Mouse (Mus musculus) gastrocnemius, adult 2 months (tissue): Measurements from ENCODE around the gene Map10. TPM values are rescaled to one million over a fixed set of nuclear protein-coding genes. Genes with fewer than 3 reads are reported as not detected.

Experiments
- DNase-seq: peaks from one replicate; pipeline ENCODE4 v3.0.0; 2022
- H3K27ac ChIP-seq: fragments of 200-600 bp; 2 replicates; pipeline ENCODE4 v1.8.1; 2022; ENCODE audit warnings: mild to moderate bottlenecking
- H3K4me3 ChIP-seq: fragments of 200-600 bp; 2 replicates; pipeline ENCODE4 v1.8.1; 2022; ENCODE audit warnings: mild to moderate bottlenecking, moderate library complexity
- CTCF ChIP-seq: fragments of 200-600 bp; IDR thresholded peaks from 2 replicates; pipeline ENCODE4 v1.8.1; 2022; ENCODE audit warnings: antibody characterized with exemption, mild to moderate bottlenecking, moderate library complexity
- intact Hi-C: fragments of 180-260 bp; cut with DNase I; formaldehyde crosslinking; loops from one replicate; pipeline ENCODE4 v1.15.1; 2025
- total RNA-seq, 2 experiments: library from RNA; stranded (reverse); gene quantifications; 2 replicates each; pipeline ENCODE4 v1.2.3; 2021

The Map10 gene
- total RNA-seq, 2 experiments from 2014 or later = 2.1 to 3.0 TPM

DNA sequence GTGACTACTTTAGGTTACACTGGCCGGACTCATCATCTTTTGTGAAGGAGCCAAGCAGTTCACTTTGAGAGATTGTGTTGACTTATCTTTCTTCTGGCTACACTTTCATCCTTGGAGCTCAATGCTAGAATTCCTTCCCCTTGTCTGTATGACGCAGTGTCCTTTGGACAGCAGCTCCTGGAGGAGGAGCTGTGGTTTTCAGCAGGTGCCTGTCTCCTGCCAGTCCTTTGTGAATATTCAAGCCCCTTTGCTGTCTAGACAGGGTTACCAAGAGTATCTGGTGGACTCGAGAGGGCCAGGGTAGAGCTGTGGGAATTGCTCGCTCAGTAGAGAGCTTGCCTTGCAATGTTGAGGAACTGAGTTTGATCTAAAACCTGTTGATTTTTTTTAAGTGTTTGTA, 10.7 kb upstream of the Map10 start:
- Histone ChIP-seq H3K27ac (no peak overlapping the region), H3K4me3 (no peak overlapping the region)
- TF ChIP-seq CTCF = no peak
- DNase-seq = no peak
- intact Hi-C loops = no loop called here

DNA sequence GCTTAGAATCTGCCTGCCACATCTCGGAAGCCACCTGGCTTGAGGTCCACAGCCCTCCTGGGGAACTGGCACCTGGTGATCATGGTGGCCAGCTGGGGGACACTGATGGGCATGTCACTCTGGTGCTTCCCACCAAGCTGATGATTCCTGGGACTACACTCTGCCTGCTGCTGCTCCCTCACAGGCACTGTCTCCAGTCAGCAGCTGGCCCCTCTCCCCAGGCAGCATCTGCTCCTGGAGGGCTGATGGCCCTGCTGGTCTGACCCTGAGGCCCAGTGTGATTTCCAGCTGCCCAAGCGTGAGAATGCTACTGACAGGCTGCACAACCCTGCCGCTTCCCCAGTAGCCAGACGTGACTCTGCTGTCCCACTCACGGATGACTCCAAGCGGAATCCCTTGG, 9.2 kb upstream of the Map10 start:
- TF ChIP-seq CTCF = no peak
- Histone ChIP-seq H3K27ac (no peak overlapping the region), H3K4me3 (no peak overlapping the region)
- no peak for DNase-seq
- intact Hi-C loops = loop anchor here (10.0 kb wide), 1 partner anchor 316 kb away; no protein-coding TSS in a partner anchor

DNA sequence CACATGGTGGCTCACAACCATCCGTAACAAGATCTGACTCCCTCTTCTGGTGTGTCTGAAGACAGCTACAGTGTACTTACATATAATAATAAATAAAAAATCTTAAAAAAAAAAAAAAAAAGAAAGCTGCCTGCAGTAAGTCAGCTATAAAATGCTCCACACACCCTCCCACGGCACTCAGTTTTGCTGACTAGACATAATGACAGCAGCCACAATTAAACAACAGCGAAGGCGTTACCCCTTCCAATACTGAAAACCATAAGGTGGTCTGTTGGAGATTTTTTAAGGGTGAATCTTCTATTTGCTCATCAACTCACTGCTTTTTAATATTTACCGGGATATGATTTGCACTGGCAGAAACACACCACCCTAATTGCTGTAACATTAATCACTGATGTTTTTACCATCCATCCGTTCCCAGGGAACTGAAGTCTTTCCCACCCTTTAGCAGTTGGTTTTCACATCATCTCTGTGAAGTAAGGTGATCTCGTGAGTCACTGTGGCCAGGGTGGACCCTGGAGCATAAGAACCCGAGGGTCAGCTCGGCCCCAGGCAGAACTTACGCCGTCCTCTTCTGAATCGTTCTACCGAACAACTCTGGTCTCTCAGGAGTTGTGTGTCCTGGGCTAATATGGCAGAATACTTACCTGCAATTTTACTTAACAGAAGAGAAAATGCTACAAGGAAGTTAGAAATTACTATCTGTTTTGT, 7.5 kb upstream of the Map10 start:
- Histone ChIP-seq H3K27ac (peak overlapping the region; percentile 6), H3K4me3 (peak overlapping the region; percentile 26)
- intact Hi-C loops = loop anchor here (10.0 kb wide), 1 partner anchor 317 kb away; no protein-coding TSS in a partner anchor
- TF ChIP-seq CTCF = no peak
- no peak for DNase-seq

DNA sequence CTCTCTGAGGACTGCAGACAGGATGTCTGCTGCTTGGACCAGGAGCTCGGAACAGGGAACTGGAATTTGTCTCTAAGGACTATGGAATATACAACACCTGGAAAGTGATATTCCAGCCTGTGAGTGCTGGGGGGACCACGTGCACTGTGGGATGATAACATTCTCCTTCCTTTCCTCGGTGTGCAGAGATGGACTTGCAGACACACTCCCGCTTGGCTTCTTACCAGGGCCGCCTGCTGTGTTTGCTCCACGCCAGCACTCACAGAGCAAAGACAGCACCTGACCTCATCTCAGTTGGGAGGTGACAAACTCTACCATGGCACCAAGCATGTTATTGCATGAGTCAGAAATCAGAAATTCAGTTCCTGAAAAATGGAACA, 7.0 kb upstream of the Map10 start:
- intact Hi-C loops = loop anchor here (10.0 kb wide), 1 partner anchor 318 kb away; no protein-coding TSS in a partner anchor
- peak; percentile 74 for DNase-seq
- Histone ChIP-seq H3K4me3 (peak overlapping the region; percentile 26), H3K27ac (peak overlapping the region; percentile 6)
- TF ChIP-seq CTCF = no peak

DNA sequence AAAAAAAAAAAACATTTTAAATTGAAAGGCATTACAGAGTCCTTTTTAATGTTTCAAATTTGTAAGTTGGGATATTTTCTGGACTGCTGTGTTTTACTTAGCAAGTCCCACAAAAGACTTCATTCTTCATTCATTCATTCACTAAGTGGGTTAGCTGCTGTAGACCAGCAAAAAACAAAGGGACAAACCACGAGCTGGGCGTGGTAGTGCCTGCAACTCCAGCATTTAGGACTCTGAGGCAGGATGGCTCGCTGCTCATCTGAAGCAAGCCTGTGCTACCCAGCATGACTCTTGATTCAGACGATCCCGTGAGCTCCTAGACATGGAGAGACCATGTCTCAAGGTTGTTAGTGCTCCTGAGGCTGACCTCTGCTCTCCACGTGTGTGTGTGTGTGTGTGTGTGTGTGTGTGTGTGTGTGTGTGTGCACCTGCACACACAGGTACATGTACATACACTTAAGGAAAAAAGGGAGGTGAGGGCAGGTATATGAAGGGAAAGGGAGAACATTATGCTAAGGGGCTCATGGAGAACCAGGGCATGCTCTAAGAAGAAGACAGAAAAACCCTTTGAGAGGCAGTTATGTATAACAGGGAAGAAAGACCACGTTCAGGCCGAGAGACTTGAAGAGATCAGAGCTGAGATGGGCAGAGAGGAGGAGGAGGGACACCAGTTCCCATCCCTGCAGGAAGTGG, 4.3 kb upstream of the Map10 start:
- intact Hi-C loops = loop anchor here (5.0 to 10.0 kb wide), 2 partner anchors 93 to 321 kb away; no protein-coding TSS in a partner anchor
- Histone ChIP-seq H3K27ac (peak overlapping the region; percentile 90), H3K4me3 (no peak overlapping the region)
- TF ChIP-seq CTCF = no peak
- no peak for DNase-seq

DNA sequence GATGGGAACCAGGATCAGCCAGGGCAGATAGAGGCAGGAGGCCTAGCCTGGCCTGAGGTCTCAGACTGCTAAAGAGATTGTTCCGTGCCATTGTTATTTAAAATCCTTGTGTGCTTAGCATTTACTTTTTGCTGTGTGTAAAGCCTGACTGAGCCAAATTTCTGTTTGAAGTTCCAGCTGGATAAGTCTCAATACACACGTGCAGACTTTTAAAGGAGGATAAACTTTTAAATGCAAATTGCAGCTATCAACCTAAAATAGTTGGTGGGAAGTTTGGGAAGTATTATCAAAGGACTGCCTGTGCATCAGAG, 3.8 kb upstream of the Map10 start:
- intact Hi-C loops = loop anchor here (5.0 to 10.0 kb wide), 2 partner anchors 94 to 321 kb away; no protein-coding TSS in a partner anchor
- Histone ChIP-seq H3K27ac (peak overlapping the region; percentile 90), H3K4me3 (no peak overlapping the region; the same call in 1 of the 2 replicates)
- DNase-seq = no peak
- TF ChIP-seq CTCF = no peak

DNA sequence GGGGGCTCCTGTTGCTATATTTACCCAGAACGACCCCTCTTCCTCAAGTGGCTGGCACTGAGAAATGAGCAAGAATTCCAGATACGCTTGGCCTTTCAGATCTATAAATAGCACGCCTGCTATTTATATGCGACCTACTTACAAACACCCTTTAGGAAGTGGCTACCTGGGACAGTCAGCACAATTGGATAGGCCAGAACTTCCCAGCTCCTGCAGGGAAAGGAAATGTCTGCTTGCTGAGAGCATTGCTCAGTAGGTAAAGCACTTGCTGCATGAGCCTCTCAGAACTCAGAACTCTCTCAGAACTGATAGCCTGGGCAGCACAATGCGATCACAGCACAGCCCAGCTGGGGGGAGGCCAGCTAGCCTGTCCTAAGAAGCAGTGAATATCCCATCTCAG, 3.4 kb upstream of the Map10 start:
- DNase-seq = peak; percentile 42
- no peak for TF ChIP-seq CTCF
- Histone ChIP-seq H3K4me3 (peak overlapping the region; percentile 53), H3K27ac (peak overlapping the region; percentile 90)
- intact Hi-C loops = loop anchor here (5.0 to 10.0 kb wide), 2 partner anchors 94 to 321 kb away; no protein-coding TSS in a partner anchor

DNA sequence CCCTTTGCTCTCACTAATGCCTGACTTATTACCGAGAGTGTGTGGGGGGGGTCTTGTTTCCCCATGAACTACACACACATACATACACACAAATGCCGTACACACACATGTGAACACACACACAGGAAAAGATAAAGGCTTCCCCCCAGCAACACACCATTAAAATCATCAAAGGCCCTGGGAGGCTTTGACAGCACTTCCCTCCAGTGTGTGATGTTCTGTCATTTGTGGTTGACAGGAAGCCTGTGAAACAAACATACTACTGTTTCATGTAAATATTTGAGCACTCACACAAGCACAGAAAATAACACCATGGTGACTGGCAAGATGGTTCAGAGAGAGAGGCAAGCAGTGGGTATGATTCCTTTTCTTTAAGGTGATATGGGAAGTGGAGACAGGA, 2.4 kb upstream of the Map10 start:
- Histone ChIP-seq H3K27ac (peak overlapping the region; percentile 90), H3K4me3 (peak overlapping the region; percentile 53)
- intact Hi-C loops = loop anchor here (5.0 to 10.0 kb wide), 2 partner anchors 95 to 322 kb away; no protein-coding TSS in a partner anchor
- no peak for DNase-seq
- TF ChIP-seq CTCF = no peak

DNA sequence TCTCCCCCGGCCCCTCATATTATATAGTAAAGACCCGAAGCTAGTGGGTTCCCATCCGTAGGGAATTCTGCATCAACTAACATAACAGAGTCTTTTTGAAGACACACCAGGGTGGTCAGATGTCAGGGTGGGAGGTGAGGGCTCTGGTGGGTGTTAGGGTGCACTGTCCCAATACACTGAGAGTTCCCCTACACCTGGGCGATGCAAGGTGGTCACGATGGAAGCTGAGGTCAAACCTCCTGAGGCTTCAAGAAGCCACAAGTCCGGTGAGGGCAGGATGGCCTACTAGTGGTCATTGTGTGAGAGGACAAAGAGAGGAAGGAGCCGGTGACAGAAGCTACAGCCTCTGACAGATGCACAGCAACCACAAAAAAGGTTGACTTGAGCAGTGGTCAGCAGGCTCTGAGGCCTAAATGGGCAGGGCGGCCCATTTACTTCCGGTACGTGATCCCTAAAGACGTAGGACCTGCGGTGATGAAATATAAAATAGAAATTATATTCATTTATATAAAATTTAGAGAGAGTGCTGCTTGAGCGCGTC, 389 bp upstream of the Map10 start:
- TF ChIP-seq CTCF = no peak
- peak overlapping the region; percentile 86 for H3K4me3 ChIP-seq
- peak overlapping the region; percentile 91 for H3K27ac ChIP-seq
- intact Hi-C loops = loop anchor here (2.0 to 10.0 kb wide), 3 partner anchors 66 to 324 kb away; no protein-coding TSS in a partner anchor
- no peak for DNase-seq

DNA sequence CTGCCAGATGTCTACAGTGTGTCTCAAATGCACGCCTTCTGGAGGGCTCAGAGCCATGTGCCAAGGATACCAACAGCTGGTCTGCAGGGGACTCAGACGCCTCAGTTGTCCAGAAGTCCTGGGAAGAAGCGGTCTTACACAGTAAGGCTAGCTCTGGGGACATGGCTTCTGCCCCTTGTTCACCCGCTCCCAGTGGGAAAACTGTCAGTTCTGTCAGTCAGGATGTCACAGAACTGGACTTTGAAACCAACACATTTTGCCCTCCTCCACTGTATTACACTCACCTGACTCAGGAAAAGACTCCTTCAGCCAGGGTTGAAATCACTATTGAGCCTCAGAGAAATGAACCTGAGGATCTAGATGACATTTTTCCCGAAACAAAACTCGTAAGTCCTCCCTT, 802 bp downstream of the Map10 start:
- Histone ChIP-seq H3K27ac (peak overlapping the region; percentile 91), H3K4me3 (peak overlapping the region; percentile 86)
- TF ChIP-seq CTCF = no peak
- no peak for DNase-seq
- intact Hi-C loops = loop anchor here (5.0 kb wide), 1 partner anchor 47 kb away; no protein-coding TSS in a partner anchor

DNA sequence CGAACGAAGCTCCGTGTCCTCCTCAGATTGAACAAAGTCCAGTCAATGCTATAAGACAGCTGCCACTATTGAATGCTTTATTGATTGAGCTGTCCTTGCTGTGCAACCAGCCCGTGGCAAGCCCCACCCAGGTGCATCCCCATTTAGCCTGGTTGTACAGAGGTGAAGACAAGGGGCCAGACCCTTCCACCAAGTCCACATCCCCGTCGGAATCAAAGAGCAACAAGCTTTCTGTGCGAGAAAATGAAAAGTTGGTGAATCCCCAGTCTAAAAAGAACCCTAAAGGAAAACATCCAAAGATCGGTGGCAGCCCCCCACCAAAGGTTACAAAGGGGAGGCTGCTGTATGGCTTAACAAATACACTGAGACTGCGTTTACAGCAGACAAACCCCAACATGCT, 1.3 kb downstream of the Map10 start:
- no peak for DNase-seq
- no peak overlapping the region for H3K4me3 ChIP-seq
- intact Hi-C loops = loop anchor here (5.0 kb wide), 1 partner anchor 46 kb away; no protein-coding TSS in a partner anchor
- H3K27ac ChIP-seq = no peak overlapping the region
- no peak for TF ChIP-seq CTCF

DNA sequence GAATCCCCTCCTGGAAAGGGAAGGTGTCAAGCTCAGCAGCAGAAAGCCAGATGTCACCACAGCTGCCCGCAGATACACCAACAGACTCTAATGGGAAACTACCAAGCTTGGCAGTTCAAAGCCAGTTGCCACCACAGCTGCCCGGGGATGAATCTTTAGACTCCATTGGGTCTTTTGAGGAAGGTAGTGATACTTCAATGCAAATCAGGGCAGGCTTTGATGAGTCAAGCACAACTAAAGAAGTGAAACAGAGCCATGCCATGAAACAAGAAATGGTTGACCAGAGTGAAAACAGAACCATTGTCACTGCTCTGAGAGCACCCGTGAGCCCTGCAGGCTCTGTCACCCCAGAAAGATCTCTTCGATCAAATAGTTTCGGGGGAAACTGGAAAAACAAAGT, 1.8 kb downstream of the Map10 start:
- no peak for TF ChIP-seq CTCF
- Histone ChIP-seq H3K27ac (no peak overlapping the region), H3K4me3 (no peak overlapping the region)
- no peak for DNase-seq
- intact Hi-C loops = loop anchor here (5.0 kb wide), 1 partner anchor 46 kb away; no protein-coding TSS in a partner anchor

DNA sequence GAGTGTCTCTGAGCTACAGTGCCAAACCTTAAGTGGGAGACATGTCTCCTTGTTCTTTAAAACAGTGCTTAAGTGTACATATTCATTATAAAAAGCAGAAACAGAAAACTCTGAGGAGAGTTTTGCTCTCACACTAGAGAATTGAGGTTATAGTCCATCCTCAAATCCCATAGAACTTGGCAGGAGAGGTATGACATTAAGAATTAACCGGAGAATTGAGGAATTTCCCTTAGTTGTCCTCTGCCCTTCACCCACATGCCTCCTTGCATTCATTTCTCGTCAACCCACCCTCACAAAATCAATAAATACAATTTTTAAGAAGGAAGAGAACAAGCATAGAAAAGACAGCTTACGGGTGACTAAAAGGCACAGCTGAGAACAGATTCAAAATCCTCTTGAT, 6.2 kb downstream of the Map10 start:
- TF ChIP-seq CTCF = no peak
- Histone ChIP-seq H3K27ac (no peak overlapping the region), H3K4me3 (no peak overlapping the region)
- intact Hi-C loops = no loop called here
- no peak for DNase-seq
